Mouse (Mus musculus) heart, postnatal 10 days (tissue): ENCODE data around the gene Adarb1. TPM values are rescaled to one million over a fixed set of nuclear protein-coding genes. Genes with fewer than 3 reads are reported as not detected.

Experiments used
- DNase-seq, 2 experiments: peaks; one replicate each; pipeline ENCODE4 v3.0.0; 2021
- intact Hi-C: fragments of 180-260 bp; cut with DNase I; formaldehyde crosslinking; loops from one replicate; pipeline ENCODE4 v1.15.1; 2025
- total RNA-seq, 2 experiments: library from RNA; stranded (reverse); gene quantifications; 2 replicates each; pipeline ENCODE4 v1.2.3; 2021

Gene Adarb1
- total RNA-seq, 2 experiments from 2014 or later, result 19.4 to 27.4 TPM

GRCm38 (mm10) chr10:77243572-77244161 is 174.4 kb downstream of the Adarb1 start:
- DNase-seq, result no peak
- intact Hi-C loops, result no loop called here

DNA sequence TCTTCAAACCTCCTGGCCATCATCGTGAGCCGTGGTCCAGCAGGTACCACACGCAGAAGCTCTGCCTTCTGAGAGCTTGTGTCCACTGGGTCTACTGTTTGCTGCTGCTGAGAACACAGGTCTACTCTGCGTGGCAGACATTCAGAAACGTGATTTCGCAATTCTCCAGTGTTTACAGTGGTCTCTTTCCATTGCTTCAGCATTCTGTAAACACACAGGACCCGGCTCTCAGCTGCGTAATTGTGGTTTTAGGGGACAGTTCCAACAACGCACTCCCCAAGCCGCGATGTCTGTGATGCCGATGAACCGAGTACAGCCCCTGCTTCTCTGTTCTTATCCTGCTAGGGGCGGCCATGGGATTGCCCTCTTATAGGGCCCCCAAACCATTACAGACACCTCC is 175.2 kb downstream of the Adarb1 start:
- intact Hi-C loops, result no loop called here
- DNase-seq, result no peak

DNA sequence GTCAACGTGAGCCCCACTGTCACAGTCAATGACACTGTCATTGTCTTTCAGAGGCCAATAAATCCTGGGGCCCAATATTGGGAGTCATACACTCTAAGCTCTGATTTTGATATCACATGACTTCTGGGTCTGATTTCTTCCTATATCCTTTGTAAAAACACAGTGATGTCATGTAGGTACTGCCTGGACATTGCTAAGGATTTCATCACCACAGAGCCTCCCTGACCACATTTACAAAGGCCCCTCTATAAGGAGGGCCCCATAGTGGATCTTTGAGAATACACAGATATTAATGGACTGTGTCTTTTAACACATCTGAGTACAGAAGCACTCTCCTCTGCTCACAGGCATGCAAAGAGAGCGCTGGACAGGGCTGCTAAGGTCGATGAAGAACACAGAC is 175.7 kb downstream of the Adarb1 start:
- no peak for DNase-seq
- intact Hi-C loops, result no loop called here

GRCm38 (mm10) chr10:77240764-77241163 is 177.3 kb downstream of the Adarb1 start:
- intact Hi-C loops, result no loop called here
- peak in 1 of 2 experiments; percentile 30 for DNase-seq

Other genes starting within 250 kb of the Adarb1 start
- 10 to 100 TPM; 60.3 to 61.0 TPM for gene Pofut2, start 159.1 kb downstream of the Adarb1 start, total RNA-seq
- 10 to 100 TPM; 11.7 to 12.0 TPM for gene Fam207a, start 97.5 kb upstream of the Adarb1 start, total RNA-seq
- gene Itgb2, start 112.0 kb upstream of the Adarb1 start, total RNA-seq, result 1 to 10 TPM; 3.3 to 4.4 TPM
- gene Pttg1ip, start 163.4 kb upstream of the Adarb1 start, total RNA-seq, result 100 to 1,000 TPM; 134 to 148 TPM
- 10 to 100 TPM; 68.3 to 79.2 TPM for gene Sumo3, start 187.8 kb upstream of the Adarb1 start, total RNA-seq
- 10 to 100 TPM; 12.2 to 13.5 TPM for gene Gm49325, start 187.9 kb upstream of the Adarb1 start, total RNA-seq
- gene Ube2g2, start 204.0 kb upstream of the Adarb1 start, total RNA-seq, result 10 to 100 TPM; 57.7 to 68.8 TPM